Mouse (Mus musculus) CH12.LX (cell line): Measurements from ENCODE around the gene Atp2b2. TPM values are rescaled to one million over a fixed set of nuclear protein-coding genes. Genes with fewer than 3 reads are reported as not detected.
A peak's percentile ranks its signal among the peaks of the same experiment; 100 is the strongest.

Source experiments
- DNase-seq: peaks from one replicate; pipeline ENCODE4 v3.0.0-alpha.2; 2013; ENCODE audit errors: extremely low read depth
- H3K27ac ChIP-seq: 2 replicates; pipeline ENCODE4 v1.5.1; 2012; ENCODE audit warnings: low read depth, mild to moderate bottlenecking, control low read depth, moderate library complexity; ENCODE audit not compliant: insufficient read depth
- H3K27me3 ChIP-seq: replicated peaks from 2 replicates; pipeline ENCODE3; 2012; ENCODE audit warnings: inconsistent platforms
- H3K36me3 ChIP-seq, 2 experiments: replicated peaks in 1 of 2; 2 replicates each; pipeline versions ENCODE3 to v1.6.1; 2012; ENCODE audit warnings: inconsistent platforms in 1 of 2, low read length in 1 of 2, mild to moderate bottlenecking in 1 of 2, mixed read lengths in 1 of 2, moderate library complexity in 1 of 2; ENCODE audit not compliant: control insufficient read depth in 1 of 2, insufficient read depth in 1 of 2
- H3K4me1 ChIP-seq, 2 experiments: 2 replicates each; pipeline ENCODE4 v1.6.1; 2012; ENCODE audit warnings: inconsistent platforms in 1 of 2, moderate library complexity in 1 of 2; ENCODE audit not compliant: insufficient read depth in 2 of 2, control insufficient read depth in 1 of 2
- H3K4me2 ChIP-seq: 2 replicates; pipeline ENCODE4 v1.6.1; 2012; ENCODE audit warnings: low read depth, mild to moderate bottlenecking, control low read depth; ENCODE audit not compliant: poor library complexity, insufficient read depth, severe bottlenecking
- H3K4me3 ChIP-seq, 3 experiments: fragments of 150-350 bp in 1 of 3; sonication (generic) in 1 of 3; replicated peaks in 1 of 3; 2 replicates each; pipeline versions ENCODE3 to v1.5.1; 2011 to 2012; ENCODE audit warnings: low read depth in 2 of 3, low read length in 2 of 3, mild to moderate bottlenecking in 2 of 3, moderate library complexity in 2 of 3, control low read depth in 1 of 3, improper control_type of control experiment in 1 of 3, inconsistent platforms in 1 of 3, mixed read lengths in 1 of 3; ENCODE audit not compliant: poor library complexity in 1 of 3
- H3K79me2 ChIP-seq: replicated peaks from 2 replicates; pipeline ENCODE4 v1.6.1; 2012; ENCODE audit warnings: mild to moderate bottlenecking, moderate library complexity; ENCODE audit not compliant: control insufficient read depth, poor library complexity, insufficient read depth, severe bottlenecking; ENCODE audit errors: extremely low read depth
- H3K9ac ChIP-seq: 2 replicates; pipeline ENCODE4 v1.6.1; 2012; ENCODE audit warnings: low read depth, mild to moderate bottlenecking, control low read depth, moderate library complexity; ENCODE audit not compliant: insufficient read depth
- H3K9me3 ChIP-seq: replicated peaks from 2 replicates; pipeline ENCODE3; 2012; ENCODE audit warnings: low read length, inconsistent platforms, mixed read lengths
- CHD2 ChIP-seq: IDR thresholded peaks from 2 replicates; pipeline ENCODE4 v1.6.1; 2011; ENCODE audit warnings: low read length, improper control_type of control experiment
- CTCF ChIP-seq, 2 experiments: IDR thresholded peaks in 1 of 2; conservative IDR thresholded peaks in 1 of 2; 2 replicates each; pipeline ENCODE4 v1.5.1; 2011 to 2012; ENCODE audit warnings: low read depth in 2 of 2, low read length in 2 of 2, improper control_type of control experiment in 1 of 2, inconsistent platforms in 1 of 2, mild to moderate bottlenecking in 1 of 2, moderate library complexity in 1 of 2
- E2F4 ChIP-seq: IDR thresholded peaks from 2 replicates; pipeline ENCODE4 v1.6.1; 2011; ENCODE audit warnings: low read depth, low read length, improper control_type of control experiment; ENCODE audit not compliant: insufficient replicate concordance
- ELF1 ChIP-seq: IDR thresholded peaks from 2 replicates; pipeline ENCODE4 v1.6.1; 2014; ENCODE audit warnings: low read depth, mild to moderate bottlenecking, inconsistent platforms, low read length, improper control_type of control experiment
- HCFC1 ChIP-seq: IDR thresholded peaks from 2 replicates; pipeline ENCODE4 v1.6.1; 2012; ENCODE audit warnings: low read depth, mild to moderate bottlenecking, inconsistent platforms, low read length, improper control_type of control experiment
- IRF4 ChIP-seq: IDR thresholded peaks from 2 replicates; pipeline ENCODE4 v1.6.1; 2014; ENCODE audit warnings: low read depth, mild to moderate bottlenecking, inconsistent platforms, low read length, improper control_type of control experiment
- KAT2A ChIP-seq: IDR thresholded peaks from 2 replicates; pipeline ENCODE4 v1.6.1; 2012; ENCODE audit warnings: low read length, improper control_type of control experiment, inconsistent platforms; ENCODE audit not compliant: insufficient replicate concordance
- MAX ChIP-seq: IDR thresholded peaks from 2 replicates; pipeline ENCODE4 v1.6.1; 2011; ENCODE audit warnings: low read length, improper control_type of control experiment
- MAZ ChIP-seq: IDR thresholded peaks from 2 replicates; pipeline ENCODE4 v1.6.1; 2012; ENCODE audit warnings: low read depth, mild to moderate bottlenecking, inconsistent platforms, low read length, improper control_type of control experiment, moderate library complexity
- MEF2A ChIP-seq: IDR thresholded peaks from 2 replicates; pipeline ENCODE4 v1.6.1; 2014; ENCODE audit warnings: low read depth, mild to moderate bottlenecking, inconsistent platforms, low read length, improper control_type of control experiment, borderline replicate concordance
- MXI1 ChIP-seq: IDR thresholded peaks from 2 replicates; pipeline ENCODE4 v1.6.1; 2011; ENCODE audit warnings: mild to moderate bottlenecking, low read depth, low read length, improper control_type of control experiment
- MYC ChIP-seq: IDR thresholded peaks from 2 replicates; pipeline ENCODE4 v1.6.1; 2011; ENCODE audit warnings: low read depth, mild to moderate bottlenecking, improper control_type of control experiment, low read length
- NELFE ChIP-seq: IDR thresholded peaks from 2 replicates; pipeline ENCODE4 v1.6.1; 2011; ENCODE audit warnings: low read depth, low read length, improper control_type of control experiment
- NRF1 ChIP-seq: IDR thresholded peaks from 2 replicates; pipeline ENCODE4 v1.6.1; 2014; ENCODE audit warnings: low read depth, mild to moderate bottlenecking, inconsistent platforms, low read length, improper control_type of control experiment, moderate library complexity
- PAX5 ChIP-seq: IDR thresholded peaks from 2 replicates; pipeline ENCODE4 v1.6.1; 2012; ENCODE audit warnings: low read length, inconsistent platforms, mixed read lengths
- POLR2A ChIP-seq: IDR thresholded peaks from 2 replicates; pipeline ENCODE4 v1.6.1; 2011; ENCODE audit warnings: low read depth, mild to moderate bottlenecking, improper control_type of control experiment, low read length
- POLR2AphosphoS2 ChIP-seq: IDR thresholded peaks from 2 replicates; pipeline ENCODE4 v1.6.1; 2011; ENCODE audit warnings: low read depth, low read length, improper control_type of control experiment
- RCOR1 ChIP-seq: conservative IDR thresholded peaks from 2 replicates; pipeline ENCODE4 v1.6.1; 2012; ENCODE audit warnings: low read depth, mild to moderate bottlenecking, inconsistent platforms, low read length, improper control_type of control experiment
- SIN3A ChIP-seq: IDR thresholded peaks from 2 replicates; pipeline ENCODE4 v1.6.1; 2012; ENCODE audit warnings: low read length, improper control_type of control experiment, inconsistent platforms
- SMC3 ChIP-seq: IDR thresholded peaks from 2 replicates; pipeline ENCODE4 v1.6.1; 2011; ENCODE audit warnings: low read depth, low read length, improper control_type of control experiment
- TBP ChIP-seq: conservative IDR thresholded peaks from 2 replicates; pipeline ENCODE4 v1.6.1; 2011; ENCODE audit warnings: low read depth, low read length, improper control_type of control experiment
- TCF12 ChIP-seq: IDR thresholded peaks from 2 replicates; pipeline ENCODE4 v1.6.1; 2014; ENCODE audit warnings: low read depth, mild to moderate bottlenecking, inconsistent platforms, low read length, improper control_type of control experiment
- UBTF ChIP-seq: IDR thresholded peaks from 2 replicates; pipeline ENCODE4 v1.6.1; 2012; ENCODE audit warnings: low read depth, mild to moderate bottlenecking, inconsistent platforms, low read length, improper control_type of control experiment, moderate library complexity
- USF1 ChIP-seq: IDR thresholded peaks from 2 replicates; pipeline ENCODE4 v1.6.1; 2014; ENCODE audit warnings: low read depth, mild to moderate bottlenecking, inconsistent platforms, low read length, improper control_type of control experiment
- ZKSCAN1 ChIP-seq: IDR thresholded peaks from 2 replicates; pipeline ENCODE4 v1.6.1; 2012; ENCODE audit warnings: low read depth, inconsistent platforms, low read length, improper control_type of control experiment, borderline replicate concordance
- ZMIZ1 ChIP-seq: IDR thresholded peaks from 2 replicates; pipeline ENCODE4 v1.6.1; 2012; ENCODE audit warnings: low read depth, mild to moderate bottlenecking, inconsistent platforms, low read length, improper control_type of control experiment
- dilution Hi-C: fragments of 300-500 bp; cut with MboI; formaldehyde crosslinking; loops from 2 replicates; pipeline ENCODE4 v1.14.3; 2020; ENCODE audit warnings: low sequenced_read_pairs; ENCODE audit not compliant: extremely low pct_unique_long_range_greater_than_20kb, extremely low pct_ligation_motif_present
- in situ Hi-C: fragments of 300-500 bp; cut with MboI; formaldehyde crosslinking; loops from 3 replicates; pipeline ENCODE4 v1.14.3; 2019; ENCODE audit warnings: low sequenced_read_pairs, low pct_ligation_motif_present, low pct_unique_long_range_greater_than_20kb, mixed read lengths
- polyA plus RNA-seq: library from polyadenylated mRNA; unstranded; fragments of >175 nt; gene quantifications from 2 replicates; pipeline ENCODE4 v1.2.1, GENCODE M21; 2012; ENCODE audit warnings: low read depth; ENCODE audit not compliant: insufficient read length
- total RNA-seq, 2 experiments: library from RNA; depleted of rRNA; stranded (reverse); fragments of 300-350 nt in 1 of 2; fragments of >200 nt in 1 of 2; gene quantifications; 2 replicates each; pipeline ENCODE4 v1.2.3; 2012 to 2014

Atp2b2 gene
- total and polyA plus RNA-seq, 3 experiments: not detected

GRCm38 (mm10) chr6:113741425-113741824 is 301.0 kb downstream of the Atp2b2 start:
- Histone ChIP-seq H3K4me3 (no peak overlapping the region), H3K27me3 (peaks cover 49% of the 10 kb centered on the region), H3K4me1 (peaks cover 0 to 15% of the 10 kb centered on the region in 2 experiments; a peak in 2 of 4 replicates), H3K9ac (no peak overlapping the region), H3K9me3 (no peaks in the 10 kb centered on the region), H3K36me3 (peaks cover 15 to 22% of the 10 kb centered on the region in 2 experiments), H3K4me2 (no peak overlapping the region), H3K27ac (no peak overlapping the region), H3K79me2 (peaks cover 34% of the 10 kb centered on the region)
- TF ChIP-seq HCFC1: no peak
- no peak for TF ChIP-seq UBTF
- TF ChIP-seq MAX: no peak
- TF ChIP-seq CTCF (conservative IDR thresholded peaks at IDR 0.05 in 1 of 2, IDR thresholded peaks at IDR 0.05 in 1 of 2; ENCODE audit: low read depth in 2 of 2, low read length in 2 of 2): no peak
- TF ChIP-seq PAX5: no peak
- no peak for TF ChIP-seq E2F4
- TF ChIP-seq ZKSCAN1: no peak
- TF ChIP-seq POLR2AphosphoS2: no peak
- no peak for TF ChIP-seq NELFE
- dilution Hi-C loops (no loop called here), in situ Hi-C loops (no loop called here)
- DNase-seq: no peak

GRCm38 (mm10) chr6:113740236-113741217 is 301.9 kb downstream of the Atp2b2 start, which contains the start of gene Sec13:
TSS of gene Sec13 (minus strand) at chr6:113740743.
- peaks cover 24 to 31% of the 10 kb centered on the region in 2 experiments for H3K36me3 ChIP-seq
- in situ Hi-C loops (no loop called here), dilution Hi-C loops (no loop called here)
- peaks cover 0 to 15% of the 10 kb centered on the region in 2 experiments; a peak in 2 of 4 replicates for H3K4me1 ChIP-seq
- no peaks in the 10 kb centered on the region for H3K9me3 ChIP-seq
- no peak within 1 kb of the TSS for H3K27ac ChIP-seq
- H3K79me2 ChIP-seq: peaks cover 34% of the 10 kb centered on the region
- H3K9ac ChIP-seq: peak within 1 kb of the TSS; percentile 87
- H3K4me2 ChIP-seq: peak within 1 kb of the TSS; percentile 78
- H3K4me3 ChIP-seq: peak within 1 kb of the TSS; percentile 91 to 98 (median 93)
- DNase-seq: peak; percentile 83
- peak; percentile 92 for TF ChIP-seq HCFC1
- peak; percentile 92 for TF ChIP-seq MAZ
- TF ChIP-seq RCOR1: no peak
- TF ChIP-seq MYC: peak; percentile 57; the same call in 1 of the 2 replicates
- peak; percentile 61; the same call in 1 of the 2 replicates for TF ChIP-seq ZMIZ1
- TF ChIP-seq MAX: 0 out of 2 replicates have a peak, but pooled peaks have one; percentile 62
- peak; percentile 67 for TF ChIP-seq IRF4
- TF ChIP-seq POLR2AphosphoS2: peak; percentile 62; the same call in 1 of the 2 replicates
- TF ChIP-seq SIN3A: peak; percentile 95
- no peak for TF ChIP-seq USF1
- no peak for TF ChIP-seq CTCF (conservative IDR thresholded peaks at IDR 0.05 in 1 of 2, IDR thresholded peaks at IDR 0.05 in 1 of 2; ENCODE audit: low read depth in 2 of 2, low read length in 2 of 2)
- no peak for TF ChIP-seq CHD2
- TF ChIP-seq KAT2A: peak; percentile 88; the same call in 1 of the 2 replicates
- peak; percentile 88 for TF ChIP-seq TBP
- TF ChIP-seq SMC3: no peak
- TF ChIP-seq NELFE: peak; percentile 91
- TF ChIP-seq ELF1: peak; percentile 87
- TF ChIP-seq MEF2A: peak; percentile 78
- peak; percentile 94 for TF ChIP-seq MXI1
- TF ChIP-seq TCF12: peak; percentile 87
- peak; percentile 86 for TF ChIP-seq POLR2A
- TF ChIP-seq NRF1: peak; percentile 51
- peaks cover 40% of the 10 kb centered on the region for H3K27me3 ChIP-seq
